Mouse (Mus musculus): ENCODE measurements at regions not wholly inside any gene's neighbourhood (a gene's known extent, or its start where the extent isn't known, plus 50 kb on each side); places are given as distances from the start of the nearest gene placed in this dataset.

DNA sequence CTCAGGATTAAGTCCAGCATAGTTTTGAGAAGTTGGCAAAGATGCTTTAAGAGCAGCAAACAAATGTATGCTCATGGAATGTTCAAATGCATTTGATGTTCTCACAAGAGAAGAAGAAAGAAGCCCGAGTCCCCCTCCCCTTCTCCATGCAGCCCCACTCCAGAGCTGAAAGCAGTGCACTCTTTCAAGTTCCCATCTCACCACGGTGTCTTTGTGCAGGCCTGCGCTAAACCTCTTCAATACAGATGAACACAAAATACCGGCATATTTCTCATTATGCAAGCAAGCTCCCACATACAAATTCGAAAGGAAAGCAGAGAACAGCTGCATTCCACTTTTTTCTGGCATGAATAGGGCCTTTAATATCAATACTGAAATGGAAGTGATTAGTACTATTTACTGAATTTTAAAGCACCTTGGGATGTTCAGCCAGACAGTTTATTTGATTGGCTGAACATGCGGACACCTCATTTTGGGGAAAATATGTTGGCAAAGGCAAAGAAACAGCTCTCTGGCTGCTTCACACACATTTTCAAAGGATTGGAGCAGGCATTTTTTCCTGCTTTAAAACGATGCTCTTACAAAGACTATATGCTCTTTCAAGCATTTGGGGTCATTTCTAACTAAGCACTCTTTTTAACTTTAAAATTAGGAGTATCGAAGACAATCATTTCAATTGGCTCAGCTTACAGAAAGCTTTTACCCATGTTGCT lies 595.8 kb downstream of the Car8 start:
- DNase-seq (ENCODE audit: low spot score in 2 of 2): no peak

DNA sequence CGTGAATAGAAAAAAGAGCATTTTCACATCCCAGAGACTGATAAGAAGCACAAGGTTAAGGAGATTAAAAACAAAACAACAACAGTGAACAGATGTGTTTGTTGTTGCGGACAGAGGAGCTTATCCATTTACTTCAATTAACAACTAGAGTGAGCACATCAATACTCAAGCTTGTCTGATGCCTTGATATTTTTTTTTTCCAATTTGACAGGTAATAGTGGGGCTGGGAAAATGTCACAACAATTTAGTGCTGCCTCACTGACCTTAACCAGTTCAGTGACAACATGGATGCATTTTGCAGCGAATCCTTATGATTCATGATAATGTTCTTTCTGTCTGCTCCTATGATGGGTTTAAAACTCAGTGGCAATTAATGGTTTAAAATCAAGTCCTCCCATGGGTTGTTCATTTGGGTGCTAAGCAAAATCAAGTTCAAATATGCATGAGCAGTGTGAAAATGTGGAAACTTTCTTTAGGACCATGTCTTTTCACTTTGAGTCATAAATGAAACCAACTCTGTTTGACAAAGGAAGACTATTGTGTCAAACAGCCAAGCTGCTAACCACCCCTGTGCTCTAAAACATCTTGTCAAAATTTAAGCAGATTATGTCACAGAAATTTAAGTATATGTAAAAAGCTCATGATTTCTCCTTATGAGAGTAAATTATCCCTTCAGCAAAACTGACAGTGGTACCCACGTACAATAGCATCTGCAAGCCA lies 641.0 kb downstream of the Car8 start:
- no peak for DNase-seq (ENCODE audit: low spot score in 2 of 2)

DNA sequence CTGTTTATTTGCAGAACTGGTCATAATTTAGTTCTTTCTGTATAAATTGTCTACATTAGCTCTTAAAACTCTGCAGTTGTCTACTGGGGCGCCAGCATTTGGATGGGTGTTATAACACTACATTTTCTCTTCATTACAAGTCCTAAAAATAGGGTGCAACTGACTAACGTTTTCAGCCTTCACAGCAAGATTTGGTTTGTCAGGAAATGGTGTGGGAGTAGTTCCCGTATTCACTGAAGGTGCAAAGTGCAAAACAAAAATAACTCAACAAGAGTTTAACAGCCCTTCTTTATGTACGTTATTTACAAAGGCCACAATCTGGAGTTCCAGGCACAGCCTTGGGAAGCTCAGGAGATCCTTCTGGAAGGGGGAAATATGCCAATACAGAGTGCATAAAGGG lies 642.7 kb downstream of the Car8 start:
- DNase-seq (ENCODE audit: low spot score in 2 of 2): no peak

DNA sequence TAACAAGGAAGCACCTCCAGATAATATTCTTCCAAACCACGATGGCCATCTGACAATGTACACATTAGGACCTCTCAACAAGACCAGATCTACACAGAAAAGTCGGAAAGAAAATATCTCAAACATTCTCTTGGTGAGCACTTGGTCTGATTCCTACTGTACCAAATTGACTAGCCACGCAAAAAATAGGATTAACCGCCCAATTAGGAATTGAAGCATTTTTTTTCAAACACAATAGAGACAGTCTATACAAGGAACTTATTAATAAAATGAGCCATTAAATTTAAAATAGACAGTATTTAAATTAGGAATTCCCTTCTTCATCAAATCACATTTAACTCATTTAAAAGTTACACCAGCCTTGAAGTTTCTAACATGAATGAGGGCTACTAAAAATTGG lies 655.0 kb downstream of the Car8 start:
- no peak for DNase-seq (ENCODE audit: low spot score in 2 of 2)

GRCm38 (mm10) chr4:7581931-7582330 lies 656.9 kb downstream of the Car8 start:
- no peak for DNase-seq (ENCODE audit: low spot score in 2 of 2)

- DNase-seq (ENCODE audit: low spot score in 2 of 2): no peak
These were observed 657.5 kb downstream of the Car8 start for GRCm38 (mm10) chr4:7581220-7581916.

- DNase-seq (ENCODE audit: low spot score in 2 of 2): no peak
These were observed 658.2 kb downstream of the Car8 start for GRCm38 (mm10) chr4:7580554-7581219.

- DNase-seq (ENCODE audit: low spot score in 2 of 2): no peak
These were observed 664.8 kb downstream of the Car8 start for GRCm38 (mm10) chr4:7574011-7574410.

DNA sequence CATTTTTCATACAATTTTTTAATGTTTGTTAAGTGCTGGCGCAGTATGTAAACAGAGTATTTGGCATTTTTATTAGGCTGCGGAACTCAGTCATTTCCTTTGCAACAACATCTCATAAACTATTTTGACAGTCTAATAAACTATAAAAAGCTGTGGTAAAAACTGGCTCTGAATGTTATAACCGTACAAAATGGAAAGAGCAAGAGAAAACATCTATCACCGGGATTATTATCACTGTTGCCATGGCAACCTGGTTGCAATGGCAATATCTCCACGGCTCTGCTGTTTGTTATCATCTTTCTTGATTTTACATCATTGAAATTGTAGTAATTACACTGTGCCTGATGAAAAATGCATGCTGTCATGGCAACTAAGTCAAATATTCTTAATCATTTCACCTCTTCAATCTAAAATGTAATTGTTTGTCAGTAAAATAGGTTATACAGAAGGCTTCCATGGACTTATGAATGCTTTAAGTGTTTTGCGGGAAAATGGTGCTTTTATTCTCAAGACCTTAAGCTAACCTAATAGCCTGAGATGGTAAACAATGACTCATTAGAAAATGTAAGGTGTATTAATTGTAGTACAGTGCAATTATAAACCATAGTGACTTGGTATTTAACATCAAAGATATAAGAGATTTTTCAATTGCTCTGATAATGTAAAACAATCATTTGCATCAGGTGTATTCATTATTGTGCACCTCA lies 671.0 kb downstream of the Car8 start:
- DNase-seq (ENCODE audit: low spot score in 2 of 2): no peak

DNA sequence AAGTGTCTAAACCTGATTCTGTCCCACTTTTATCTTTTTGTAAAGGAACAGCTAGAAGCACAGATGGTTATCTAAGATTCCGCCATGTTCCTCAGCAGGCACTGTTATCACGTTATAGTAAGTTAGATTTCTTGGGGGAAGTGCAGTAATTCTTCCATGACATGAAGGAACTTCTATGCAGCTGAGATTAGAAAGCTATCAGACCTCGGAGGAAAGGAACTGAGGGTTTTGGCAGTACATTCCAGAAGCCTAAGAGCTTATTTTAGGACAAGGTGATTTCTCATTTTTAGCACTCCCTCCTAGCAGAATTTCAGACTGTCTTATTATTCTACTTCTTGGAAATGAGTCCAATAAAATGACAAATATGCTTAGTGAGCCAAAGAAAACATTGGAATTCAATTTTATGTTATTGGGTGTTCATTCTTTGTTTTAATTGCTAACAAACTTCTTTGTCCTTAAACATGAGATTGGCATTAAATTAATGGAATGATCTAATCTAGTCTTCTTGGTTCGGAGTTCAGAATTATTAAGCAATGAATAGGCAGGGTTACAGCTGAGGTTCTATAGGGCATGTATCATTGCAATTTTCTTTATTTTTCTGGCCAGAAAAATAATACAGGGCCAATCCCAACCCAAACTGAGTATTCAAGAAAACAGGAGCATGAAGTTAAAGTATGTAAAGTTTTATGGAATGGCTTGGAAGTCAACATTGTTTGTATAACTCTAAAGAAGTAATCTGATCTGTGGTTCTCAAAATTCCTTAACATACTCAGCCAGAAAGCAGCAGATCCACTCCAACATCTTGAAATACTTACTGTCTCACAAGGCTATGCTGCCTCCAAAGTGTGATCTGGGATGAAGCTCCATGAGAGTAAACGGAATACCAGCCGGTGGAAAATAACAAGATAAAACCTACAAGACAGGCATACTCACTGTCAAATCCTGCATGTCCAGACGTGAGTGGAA lies 678.7 kb downstream of the Car8 start:
- no peak for DNase-seq (ENCODE audit: low spot score in 2 of 2)

- DNase-seq (ENCODE audit: low spot score in 2 of 2): no peak
These were observed 680.1 kb downstream of the Car8 start for GRCm38 (mm10) chr4:7558721-7559120.

DNA sequence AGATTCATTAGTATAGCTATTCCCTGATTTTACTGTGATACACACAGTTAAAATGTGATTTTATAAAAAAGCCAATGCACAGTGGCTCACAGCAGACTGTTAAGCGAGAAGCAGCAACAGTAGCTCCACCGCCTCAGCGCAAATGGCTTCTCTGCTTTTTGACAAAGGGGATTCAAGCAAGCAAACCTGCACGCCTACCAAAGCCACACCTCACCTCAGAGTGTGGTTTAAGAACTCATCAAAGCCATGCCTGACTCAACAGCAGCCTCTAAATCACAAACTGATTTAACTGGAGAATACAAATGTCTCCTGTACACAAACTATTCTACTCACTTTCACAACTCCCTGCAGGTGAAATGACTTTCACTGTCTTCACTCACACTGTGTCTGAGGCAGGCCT lies 704.5 kb downstream of the Car8 start:
- no peak for DNase-seq (ENCODE audit: low spot score in 2 of 2)

DNA sequence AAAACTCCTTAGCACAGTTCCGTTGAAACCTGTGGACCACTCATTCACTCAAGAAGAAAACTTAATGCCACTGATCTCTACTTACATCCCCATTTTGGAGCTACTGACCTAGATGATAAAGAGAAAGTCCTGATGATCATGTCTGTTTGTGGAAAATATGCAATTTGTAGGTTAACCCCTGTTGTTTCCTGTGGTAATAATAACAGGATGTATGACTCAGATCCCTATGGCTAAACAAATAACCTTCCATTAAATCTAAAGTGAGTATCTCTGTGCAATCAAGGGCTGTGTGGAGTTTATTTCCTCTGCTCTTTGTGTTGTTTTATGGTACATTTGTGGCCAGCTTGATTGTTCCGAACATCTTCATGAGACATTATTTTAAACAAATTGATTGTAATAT lies 711.1 kb downstream of the Car8 start:
- no peak for DNase-seq (ENCODE audit: low spot score in 2 of 2)

DNA sequence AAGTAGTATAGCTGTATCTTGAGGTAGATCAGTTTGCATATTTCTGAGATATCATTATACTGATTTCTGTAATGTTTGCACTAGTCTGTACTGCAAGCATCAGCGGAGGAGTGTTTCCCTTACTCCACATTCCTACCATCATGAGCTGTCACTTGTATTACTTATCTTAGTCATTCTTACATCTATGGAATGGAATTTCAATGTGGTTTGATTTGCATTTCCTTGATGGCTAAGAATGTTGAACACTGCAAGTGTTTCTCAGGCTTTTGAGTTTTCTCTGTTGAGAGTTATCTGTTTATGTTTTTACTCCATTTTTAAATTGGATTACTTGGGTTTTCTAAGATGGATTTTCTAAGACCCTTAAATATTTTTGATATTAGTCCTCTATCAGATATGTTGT lies 725.8 kb downstream of the Car8 start:
- no peak for DNase-seq (ENCODE audit: low spot score in 2 of 2)

- no peak for DNase-seq (ENCODE audit: low spot score in 2 of 2)
These were observed 753.3 kb downstream of the Car8 start for GRCm38 (mm10) chr4:7485552-7485951.

DNA sequence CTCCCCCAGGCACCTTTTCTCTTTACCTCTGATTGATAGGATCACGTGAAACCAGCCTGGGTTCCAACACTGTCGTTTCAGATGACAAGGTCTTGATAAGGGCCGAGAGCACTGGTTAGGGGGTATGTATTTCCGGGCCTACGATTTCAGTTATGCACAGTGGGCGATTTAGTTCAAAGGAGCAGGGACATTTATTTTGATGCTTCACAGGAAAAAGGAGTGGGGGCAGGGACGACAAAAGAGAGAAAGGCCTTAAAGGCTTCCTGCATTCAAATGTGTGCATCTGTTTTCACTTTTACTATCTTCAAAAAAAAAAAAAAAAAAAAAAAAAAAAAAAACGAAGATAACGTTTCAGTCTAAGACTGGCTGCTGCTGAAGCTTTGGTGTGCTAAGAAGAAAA lies 783.7 kb downstream of the Car8 start:
- peak; percentile 52 to 57 for DNase-seq (ENCODE audit: low spot score in 2 of 2)

- no peak for DNase-seq (ENCODE audit: low spot score in 2 of 2)
These were observed 786.2 kb downstream of the Car8 start for GRCm38 (mm10) chr4:7452678-7453077.

GRCm38 (mm10) chr4:7450991-7451390 lies 787.9 kb downstream of the Car8 start:
- DNase-seq (ENCODE audit: low spot score in 2 of 2): no peak

- no peak for DNase-seq (ENCODE audit: low spot score in 2 of 2)
These were observed 809.5 kb downstream of the Car8 start for GRCm38 (mm10) chr4:7429308-7429707.

- DNase-seq (ENCODE audit: low spot score in 2 of 2): no peak
These were observed 814.8 kb downstream of the Car8 start for GRCm38 (mm10) chr4:7424081-7424480.

DNA sequence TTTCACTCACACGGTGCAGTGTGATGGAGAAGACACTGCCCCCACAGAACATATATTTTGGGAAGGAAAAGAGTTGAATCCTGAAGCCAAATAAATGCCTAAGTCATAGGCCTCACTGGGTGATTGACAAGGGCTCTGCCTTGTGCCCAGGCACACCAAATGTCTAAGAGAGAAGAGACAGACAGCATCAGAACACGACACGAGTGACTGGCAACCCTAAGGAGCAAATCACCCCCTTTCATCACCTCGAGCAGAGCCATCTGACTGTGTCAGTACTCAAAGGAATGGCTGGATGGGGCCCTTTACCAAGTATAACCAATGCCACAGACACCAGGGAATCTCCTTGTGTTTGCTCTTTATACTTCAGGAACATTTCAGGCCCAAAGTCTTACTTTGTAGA lies 815.6 kb downstream of the Car8 start:
- DNase-seq (ENCODE audit: low spot score in 2 of 2): no peak

All from spleen, postnatal 36 days (tissue).